Mouse (Mus musculus): ENCODE results near the gene Cnrip1. TPM values are rescaled to one million over a fixed set of nuclear protein-coding genes. Genes with fewer than 3 reads are reported as not detected.

The Cnrip1 gene
- total RNA-seq, 1 experiment = 0.49 TPM

- in situ Hi-C loops (cut with MboI; ENCODE audit: low sequenced_read_pairs in 2 of 2, unreplicated experiment in 2 of 2) = no loop called here
- Histone ChIP-seq H3K36me3 (ENCODE audit: control insufficient read depth, insufficient read depth, low read length, poor library complexity, severe bottlenecking) (no peaks in the 10 kb centered on the region), H3K9ac (ENCODE audit: insufficient read depth, low read depth, low read length, poor library complexity, severe bottlenecking) (no peak overlapping the region), H3K27ac (ENCODE audit: insufficient read depth, low read depth, low read length, poor library complexity, severe bottlenecking) (no peak overlapping the region), H3K4me1 (ENCODE audit: control insufficient read depth in 2 of 2, insufficient read depth in 2 of 2, low read length in 2 of 2, poor library complexity in 1 of 2) (no peaks in the 10 kb centered on the region), H3K4me3 (ENCODE audit: insufficient read depth in 1 of 2, low read depth in 1 of 2, low read length in 2 of 2, poor library complexity in 1 of 2, severe bottlenecking in 1 of 2) (no peak overlapping the region), H3K9me3 (ENCODE audit: control insufficient read depth, insufficient read depth, low read depth, low read length) (no peaks in the 10 kb centered on the region)
- no peak for DNase-seq (ENCODE audit: low read depth, low spot score)
- TF ChIP-seq HCFC1 (IDR thresholded peaks at IDR 0.05; ENCODE audit: borderline replicate concordance, insufficient read depth, low read length) (no peak), ZC3H11A (IDR thresholded peaks at IDR 0.05; ENCODE audit: borderline replicate concordance, low read depth, low read length) (no peak), ZNF384 (IDR thresholded peaks at IDR 0.05; ENCODE audit: low read depth, low read length) (no peak), CHD2 (IDR thresholded peaks at IDR 0.05; ENCODE audit: low read depth, low read length) (no peak), MAFK (IDR thresholded peaks at IDR 0.05; ENCODE audit: insufficient read depth, low read depth, low read length) (no peak)
Observed at GRCm38 (mm10) chr11:17106936-17107335, 55.5 kb downstream of the Cnrip1 start.

- no peak for DNase-seq (ENCODE audit: low read depth, low spot score)
- Histone ChIP-seq H3K36me3 (ENCODE audit: control insufficient read depth, insufficient read depth, low read length, poor library complexity, severe bottlenecking) (no peaks in the 10 kb centered on the region), H3K9ac (ENCODE audit: insufficient read depth, low read depth, low read length, poor library complexity, severe bottlenecking) (no peak overlapping the region), H3K4me1 (ENCODE audit: control insufficient read depth in 2 of 2, insufficient read depth in 2 of 2, low read length in 2 of 2, poor library complexity in 1 of 2) (no peaks in the 10 kb centered on the region), H3K27ac (ENCODE audit: insufficient read depth, low read depth, low read length, poor library complexity, severe bottlenecking) (no peak overlapping the region), H3K4me3 (ENCODE audit: insufficient read depth in 1 of 2, low read depth in 1 of 2, low read length in 2 of 2, poor library complexity in 1 of 2, severe bottlenecking in 1 of 2) (no peak overlapping the region), H3K9me3 (ENCODE audit: control insufficient read depth, insufficient read depth, low read depth, low read length) (no peaks in the 10 kb centered on the region)
- in situ Hi-C loops (cut with MboI; ENCODE audit: low sequenced_read_pairs in 2 of 2, unreplicated experiment in 2 of 2) = no loop called here
- TF ChIP-seq MAFK (IDR thresholded peaks at IDR 0.05; ENCODE audit: insufficient read depth, low read depth, low read length) (no peak), ZC3H11A (IDR thresholded peaks at IDR 0.05; ENCODE audit: borderline replicate concordance, low read depth, low read length) (no peak), CHD2 (IDR thresholded peaks at IDR 0.05; ENCODE audit: low read depth, low read length) (no peak), ZNF384 (IDR thresholded peaks at IDR 0.05; ENCODE audit: low read depth, low read length) (no peak), HCFC1 (IDR thresholded peaks at IDR 0.05; ENCODE audit: borderline replicate concordance, insufficient read depth, low read length) (no peak)
Observed at GRCm38 (mm10) chr11:17107359-17107758, 56.0 kb downstream of the Cnrip1 start.

- DNase-seq (ENCODE audit: low read depth, low spot score) = no peak
- Histone ChIP-seq H3K4me1 (ENCODE audit: control insufficient read depth in 2 of 2, insufficient read depth in 2 of 2, low read length in 2 of 2, poor library complexity in 1 of 2) (no peaks in the 10 kb centered on the region), H3K27ac (ENCODE audit: insufficient read depth, low read depth, low read length, poor library complexity, severe bottlenecking) (no peak overlapping the region), H3K4me3 (ENCODE audit: insufficient read depth in 1 of 2, low read depth in 1 of 2, low read length in 2 of 2, poor library complexity in 1 of 2, severe bottlenecking in 1 of 2) (no peak overlapping the region), H3K9me3 (ENCODE audit: control insufficient read depth, insufficient read depth, low read depth, low read length) (no peaks in the 10 kb centered on the region), H3K36me3 (ENCODE audit: control insufficient read depth, insufficient read depth, low read length, poor library complexity, severe bottlenecking) (no peaks in the 10 kb centered on the region), H3K9ac (ENCODE audit: insufficient read depth, low read depth, low read length, poor library complexity, severe bottlenecking) (no peak overlapping the region)
- TF ChIP-seq MAFK (IDR thresholded peaks at IDR 0.05; ENCODE audit: insufficient read depth, low read depth, low read length) (no peak), ZC3H11A (IDR thresholded peaks at IDR 0.05; ENCODE audit: borderline replicate concordance, low read depth, low read length) (no peak), ZNF384 (IDR thresholded peaks at IDR 0.05; ENCODE audit: low read depth, low read length) (no peak), CHD2 (IDR thresholded peaks at IDR 0.05; ENCODE audit: low read depth, low read length) (no peak), HCFC1 (IDR thresholded peaks at IDR 0.05; ENCODE audit: borderline replicate concordance, insufficient read depth, low read length) (no peak)
- in situ Hi-C loops (cut with MboI; ENCODE audit: low sequenced_read_pairs in 2 of 2, unreplicated experiment in 2 of 2) = no loop called here
Observed at GRCm38 (mm10) chr11:17112419-17113090, 61.2 kb downstream of the Cnrip1 start.

GRCm38 (mm10) chr11:17126418-17126817 is 75.0 kb downstream of the Cnrip1 start:
- no peak for TF ChIP-seq ZC3H11A (IDR thresholded peaks at IDR 0.05; ENCODE audit: borderline replicate concordance, low read depth, low read length)
- TF ChIP-seq ZNF384 (IDR thresholded peaks at IDR 0.05; ENCODE audit: low read depth, low read length) = no peak
- no peak for TF ChIP-seq CHD2 (IDR thresholded peaks at IDR 0.05; ENCODE audit: low read depth, low read length)
- no peak for TF ChIP-seq HCFC1 (IDR thresholded peaks at IDR 0.05; ENCODE audit: borderline replicate concordance, insufficient read depth, low read length)
- no peak for TF ChIP-seq MAFK (IDR thresholded peaks at IDR 0.05; ENCODE audit: insufficient read depth, low read depth, low read length)
- Histone ChIP-seq H3K4me1 (ENCODE audit: control insufficient read depth in 2 of 2, insufficient read depth in 2 of 2, low read length in 2 of 2, poor library complexity in 1 of 2) (no peaks in the 10 kb centered on the region), H3K4me3 (ENCODE audit: insufficient read depth in 1 of 2, low read depth in 1 of 2, low read length in 2 of 2, poor library complexity in 1 of 2, severe bottlenecking in 1 of 2) (no peak overlapping the region), H3K27ac (ENCODE audit: insufficient read depth, low read depth, low read length, poor library complexity, severe bottlenecking) (no peak overlapping the region), H3K9ac (ENCODE audit: insufficient read depth, low read depth, low read length, poor library complexity, severe bottlenecking) (no peak overlapping the region), H3K36me3 (ENCODE audit: control insufficient read depth, insufficient read depth, low read length, poor library complexity, severe bottlenecking) (no peaks in the 10 kb centered on the region), H3K9me3 (ENCODE audit: control insufficient read depth, insufficient read depth, low read depth, low read length) (no peaks in the 10 kb centered on the region)
- in situ Hi-C loops (cut with MboI; ENCODE audit: low sequenced_read_pairs in 2 of 2, unreplicated experiment in 2 of 2) = no loop called here
- DNase-seq (ENCODE audit: low read depth, low spot score) = no peak

Other genes with a start within 250 kb of the Cnrip1 start
- gene Fbxo48, start 100.2 kb upstream of the Cnrip1 start, total RNA-seq (2012; rRNA removed) = 2.7 and 2.9 TPM in 2 replicates
- gene Plek, start 795 bp downstream of the Cnrip1 start, total RNA-seq (2012; rRNA removed) = 0.05 and 0.54 TPM in 2 replicates
- 19.1 and 32.9 TPM in 2 replicates for gene Ppp3r1, start 107.7 kb downstream of the Cnrip1 start, total RNA-seq (2012; rRNA removed)
- 20.3 and 31.5 TPM in 2 replicates for gene Wdr92, start 130.5 kb downstream of the Cnrip1 start, total RNA-seq (2012; rRNA removed)
- 67.4 and 113 TPM in 2 replicates for gene Pno1, start 160.0 kb downstream of the Cnrip1 start, total RNA-seq (2012; rRNA removed)
- 35.5 and 48.5 TPM in 2 replicates for gene C1d, start 206.0 kb downstream of the Cnrip1 start, total RNA-seq (2012; rRNA removed)